Mouse (Mus musculus): ENCODE results near the gene Ush1g. TPM values are rescaled to one million over a fixed set of nuclear protein-coding genes. Genes with fewer than 3 reads are reported as not detected.
A peak's percentile ranks its signal among the peaks of the same experiment; 100 is the strongest.

Gene Ush1g
- total and polyA plus RNA-seq, 3 experiments: not detected

DNA sequence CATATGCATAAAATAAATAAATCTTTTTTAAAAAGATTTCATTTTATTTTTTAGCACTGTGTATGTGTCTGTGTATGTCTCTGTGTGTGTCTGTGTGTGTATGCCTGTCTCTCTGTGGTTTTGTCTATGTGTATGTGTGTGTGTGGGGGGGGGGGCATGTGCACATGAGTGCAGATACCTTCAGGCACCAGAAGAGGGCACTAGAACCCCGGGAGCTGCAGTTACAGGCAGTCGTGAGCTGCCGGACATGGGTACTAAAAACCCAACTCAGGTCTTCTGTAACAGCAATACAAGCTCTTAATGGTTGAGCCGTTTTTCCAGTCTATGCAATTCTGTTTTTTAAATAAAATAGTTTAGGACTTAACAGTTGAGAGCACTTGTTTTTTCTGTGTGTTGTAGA lies 21.1 kb downstream of the Ush1g start:
- Histone ChIP-seq H3K4me1 (ENCODE audit: control insufficient read depth in 1 of 2, insufficient read depth in 2 of 2, low read length in 2 of 2) (no peaks in the 10 kb centered on the region; a peak in 1 of 4 replicates), H3K4me3 (ENCODE audit: control insufficient read depth in 1 of 2, insufficient read depth in 1 of 2, low read depth in 2 of 2, low read length in 2 of 2) (no peak overlapping the region), H3K27ac (ENCODE audit: control insufficient read depth, low read depth, low read length) (no peak overlapping the region), H3K79me2 (ENCODE audit: control insufficient read depth, insufficient read depth, low read length, poor library complexity) (no peaks in the 10 kb centered on the region), H3K9me3 (replicated peaks; ENCODE audit: insufficient read depth, low read length) (no peaks in the 10 kb centered on the region), H3K36me3 (ENCODE audit: control insufficient read depth in 1 of 2, insufficient read depth in 2 of 2, low read length in 2 of 2) (no peaks in the 10 kb centered on the region), H3K9ac (ENCODE audit: control insufficient read depth, low read depth, low read length, poor library complexity, severe bottlenecking) (no peak overlapping the region), H3K27me3 (ENCODE audit: control insufficient read depth in 1 of 2, insufficient read depth in 2 of 2, low read length in 2 of 2) (peaks cover 0 to 5% of the 10 kb centered on the region in 2 experiments; a peak in 1 of 4 replicates)
- TF ChIP-seq ZKSCAN1 (IDR thresholded peaks at IDR 0.05; ENCODE audit: low read depth, low read length) (no peak), SMC3 (IDR thresholded peaks at IDR 0.05; ENCODE audit: low read depth, low read length) (peak; percentile 26; the same call in 1 of the 2 replicates), CTCF (IDR thresholded peaks at IDR 0.05 in 2 of 3, conservative IDR thresholded peaks at IDR 0.05 in 1 of 3; ENCODE audit: control insufficient read depth in 1 of 3, insufficient read depth in 1 of 3, low read depth in 2 of 3, low read length in 3 of 3, poor library complexity in 1 of 3, severe bottlenecking in 1 of 3) (peak in 2 of 3 experiments; percentile 42 to 54; a peak in 4 of 6 replicates), RAD21 (IDR thresholded peaks at IDR 0.05; ENCODE audit: low read depth, low read length) (peak; percentile 7), MYC (IDR thresholded peaks at IDR 0.05; ENCODE audit: low read depth, low read length) (no peak)
- DNase-seq (ENCODE audit: low read depth, low spot score): peak; percentile 27

DNA sequence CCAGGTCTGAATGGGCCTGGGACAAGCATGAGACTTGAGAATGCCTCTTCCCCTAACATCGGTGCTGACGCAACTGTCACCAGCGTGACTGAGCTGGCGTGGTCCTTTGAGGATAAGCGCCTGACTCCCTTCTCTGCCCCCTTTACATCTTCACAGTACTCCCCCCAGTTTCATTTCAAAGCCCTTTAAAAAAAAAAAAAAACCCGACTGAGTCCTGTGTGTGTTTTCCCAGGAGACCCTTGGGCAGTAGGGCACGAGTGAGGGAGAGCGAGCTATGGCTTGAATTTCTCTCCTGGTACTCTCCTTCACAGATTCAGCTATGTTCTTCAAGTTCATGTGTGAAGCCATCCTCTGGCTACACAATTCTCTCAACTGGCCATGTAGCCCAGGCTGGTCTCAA lies 23.7 kb downstream of the Ush1g start:
- no peak for DNase-seq (ENCODE audit: low read depth, low spot score)
- H3K27me3 ChIP-seq (ENCODE audit: control insufficient read depth in 1 of 2, insufficient read depth in 2 of 2, low read length in 2 of 2): 0 out of 4 replicates have a peak, but pooled peaks cover 0 to 1% of the 10 kb centered on the region in 2 experiments
- no peak overlapping the region for H3K27ac ChIP-seq (ENCODE audit: control insufficient read depth, low read depth, low read length)
- H3K79me2 ChIP-seq (ENCODE audit: control insufficient read depth, insufficient read depth, low read length, poor library complexity): no peaks in the 10 kb centered on the region
- TF ChIP-seq MXI1 (IDR thresholded peaks at IDR 0.05; ENCODE audit: low read depth, low read length): no peak
- TF ChIP-seq POLR2AphosphoS2 (IDR thresholded peaks at IDR 0.05; ENCODE audit: low read length): no peak
- TF ChIP-seq USF1 (IDR thresholded peaks at IDR 0.05; ENCODE audit: low read depth, low read length): no peak
- TF ChIP-seq TAL1 (IDR thresholded peaks at IDR 0.05; ENCODE audit: low read length): no peak
- no peak for TF ChIP-seq UBTF (IDR thresholded peaks at IDR 0.05; ENCODE audit: borderline replicate concordance, insufficient read depth, low read depth, low read length)
- no peak for TF ChIP-seq JUND (IDR thresholded peaks at IDR 0.05; ENCODE audit: low read depth, low read length)
- TF ChIP-seq ZC3H11A (IDR thresholded peaks at IDR 0.05; ENCODE audit: low read depth, low read length): no peak
- TF ChIP-seq CTCF (IDR thresholded peaks at IDR 0.05 in 2 of 3, conservative IDR thresholded peaks at IDR 0.05 in 1 of 3; ENCODE audit: control insufficient read depth in 1 of 3, insufficient read depth in 1 of 3, low read depth in 2 of 3, low read length in 3 of 3, poor library complexity in 1 of 3, severe bottlenecking in 1 of 3): no peak
- TF ChIP-seq BHLHE40 (IDR thresholded peaks at IDR 0.05; ENCODE audit: borderline replicate concordance, low read depth, low read length): no peak
- no peak for TF ChIP-seq E2F4 (IDR thresholded peaks at IDR 0.05; ENCODE audit: borderline replicate concordance, low read depth, low read length)
- TF ChIP-seq SIN3A (IDR thresholded peaks at IDR 0.05; ENCODE audit: low read length): no peak
- no peak for TF ChIP-seq POLR2AphosphoS5 (IDR thresholded peaks at IDR 0.05; ENCODE audit: borderline replicate concordance, low read depth, low read length)
- TF ChIP-seq MAFK (IDR thresholded peaks at IDR 0.05; ENCODE audit: borderline replicate concordance, low read depth, low read length): no peak
- no peak for TF ChIP-seq USF2 (IDR thresholded peaks at IDR 0.05; ENCODE audit: borderline replicate concordance in 1 of 2, insufficient read depth in 1 of 2, low read depth in 1 of 2, low read length in 2 of 2)
- no peak for TF ChIP-seq POLR2A (IDR thresholded peaks at IDR 0.05; ENCODE audit: control insufficient read depth in 1 of 2, insufficient read depth in 1 of 2, low read depth in 1 of 2, low read length in 2 of 2, poor library complexity in 1 of 2)
- TF ChIP-seq GATA1 (IDR thresholded peaks at IDR 0.05; ENCODE audit: low read depth, low read length): no peak
- TF ChIP-seq RCOR1 (IDR thresholded peaks at IDR 0.05; ENCODE audit: low read depth, low read length): no peak
- no peak for TF ChIP-seq TCF12 (IDR thresholded peaks at IDR 0.05; ENCODE audit: low read depth, low read length)
- no peak for TF ChIP-seq NRF1 (IDR thresholded peaks at IDR 0.05; ENCODE audit: insufficient read depth, low read depth, low read length, poor library complexity, severe bottlenecking)
- TF ChIP-seq MAX (IDR thresholded peaks at IDR 0.05; ENCODE audit: low read length): no peak
- H3K9me3 ChIP-seq (replicated peaks; ENCODE audit: insufficient read depth, low read length): no peaks in the 10 kb centered on the region
- peak overlapping the region; percentile 63 to 72 for H3K4me3 ChIP-seq (ENCODE audit: control insufficient read depth in 1 of 2, insufficient read depth in 1 of 2, low read depth in 2 of 2, low read length in 2 of 2)
- no peaks in the 10 kb centered on the region for H3K36me3 ChIP-seq (ENCODE audit: control insufficient read depth in 1 of 2, insufficient read depth in 2 of 2, low read length in 2 of 2)
- H3K9ac ChIP-seq (ENCODE audit: control insufficient read depth, low read depth, low read length, poor library complexity, severe bottlenecking): peak overlapping the region; percentile 54
- H3K4me1 ChIP-seq (ENCODE audit: control insufficient read depth in 1 of 2, insufficient read depth in 2 of 2, low read length in 2 of 2): no peaks in the 10 kb centered on the region; a peak in 1 of 4 replicates

Data from MEL (cell line).